Mouse (Mus musculus) limb, embryonic 12.5 days (tissue): ENCODE results near the gene Resp18. TPM values are rescaled to one million over a fixed set of nuclear protein-coding genes. Genes with fewer than 3 reads are reported as not detected.

Experiments
- ATAC-seq: fragments of 200-750 bp; cut with Nextera tagmentation; 2 replicates; pipeline ENCODE4 v1.8.0; 2017; ENCODE audit warnings: low read depth, moderate TSS enrichment; ENCODE audit not compliant: insufficient number of reproducible peaks, insufficient read depth, low FRiP score, low TSS enrichment
- H3K27ac ChIP-seq: fragments of 300-500 bp; sonication (generic); 2 replicates; pipeline ENCODE4 v1.5.1; 2016; ENCODE audit warnings: mild to moderate bottlenecking, moderate library complexity
- H3K27me3 ChIP-seq: fragments of 300-500 bp; sonication (generic); 2 replicates; pipeline ENCODE4 v1.6.1; 2016; ENCODE audit warnings: mild to moderate bottlenecking, moderate library complexity
- H3K36me3 ChIP-seq: fragments of 300-500 bp; sonication (generic); 2 replicates; pipeline ENCODE4 v1.6.1; 2016; ENCODE audit warnings: mild to moderate bottlenecking, moderate library complexity
- H3K4me1 ChIP-seq: fragments of 300-500 bp; sonication (generic); replicated peaks from 2 replicates; pipeline ENCODE4 v1.6.1; 2016
- H3K4me2 ChIP-seq: fragments of 300-500 bp; sonication (generic); 2 replicates; pipeline ENCODE4 v1.6.1; 2016; ENCODE audit warnings: mild to moderate bottlenecking, moderate library complexity
- H3K4me3 ChIP-seq: fragments of 300-500 bp; sonication (generic); replicated peaks from 2 replicates; pipeline ENCODE4 v1.5.1; 2016; ENCODE audit warnings: mild to moderate bottlenecking
- H3K9ac ChIP-seq: fragments of 300-500 bp; sonication (generic); replicated peaks from 2 replicates; pipeline ENCODE4 v1.6.1; 2016; ENCODE audit warnings: mild to moderate bottlenecking, moderate library complexity
- H3K9me3 ChIP-seq: fragments of 300-500 bp; sonication (generic); 2 replicates; pipeline ENCODE4 v1.6.1; 2016; ENCODE audit warnings: mild to moderate bottlenecking, moderate library complexity
- WGBS: fragments of 180-500 bp; shearing (Covaris S2); methylation state at CpG from one replicate; pipeline ENCODE4 v1.1.7; 2016; 5-methylcytosine and 5-hydroxymethylcytosine counted together
- polyA plus RNA-seq: library from polyadenylated mRNA; unstranded; fragments of >200 nt; fragmentation: Nextera tagmentation; extraction: Ambion mirVana; gene quantifications from 2 replicates; pipeline ENCODE4 v1.2.1, GENCODE M21; 2016

Resp18 gene
- polyA plus RNA-seq, 1 experiment from 2014 or later: 0.83 TPM

DNA sequence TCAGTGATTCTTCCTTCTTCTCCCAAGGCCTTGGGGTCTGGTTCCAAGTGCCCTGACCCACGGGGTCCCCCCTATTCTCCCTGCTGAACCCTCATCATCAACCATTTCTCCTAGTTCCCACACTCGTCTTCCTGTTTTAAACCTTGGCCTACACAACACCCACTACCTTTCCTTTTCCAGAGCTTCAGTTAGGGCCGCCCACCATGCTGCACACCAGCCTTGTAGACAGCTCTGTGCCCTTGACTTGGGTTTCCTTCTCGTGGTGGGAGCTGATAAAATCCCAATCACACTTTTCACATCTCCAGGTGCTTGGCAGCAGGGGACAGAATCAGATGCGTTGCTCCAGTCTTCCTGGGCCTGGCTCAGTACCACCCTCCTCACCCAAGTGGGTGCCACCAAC lies 16.1 kb upstream of the Resp18 start:
- Histone ChIP-seq H3K9ac (no peak overlapping the region), H3K4me2 (no peak overlapping the region), H3K9me3 (no peaks in the 10 kb centered on the region), H3K36me3 (no peaks in the 10 kb centered on the region), H3K4me3 (no peak overlapping the region), H3K4me1 (peaks cover 16% of the 10 kb centered on the region), H3K27ac (no peak overlapping the region), H3K27me3 (no peaks in the 10 kb centered on the region)
- ATAC-seq: no peak
- 77% methylated on average over 5 of the region's 5 CpGs for WGBS

DNA sequence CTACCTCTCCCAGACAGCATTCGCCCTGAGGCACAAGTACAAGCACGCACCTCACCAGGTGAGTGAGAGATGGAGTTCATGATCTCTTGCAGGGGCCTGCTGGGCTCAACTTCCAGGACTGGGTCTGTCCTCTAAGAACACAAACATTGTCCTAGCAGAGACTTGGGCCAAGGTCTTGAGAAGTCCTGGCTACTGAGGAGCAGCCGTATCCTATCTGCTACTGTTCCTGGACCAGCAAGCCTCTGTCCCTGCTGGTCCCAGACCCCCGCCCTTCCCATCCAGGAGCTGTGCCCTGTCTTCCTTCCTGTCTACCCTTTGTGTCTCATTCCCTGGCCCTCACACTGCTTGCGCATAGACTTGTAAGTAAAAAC lies 15.1 kb upstream of the Resp18 start:
- WGBS: 81% methylated on average over 5 of the region's 5 CpGs
- Histone ChIP-seq H3K4me1 (peaks cover 16% of the 10 kb centered on the region), H3K4me2 (no peak overlapping the region), H3K9ac (no peak overlapping the region), H3K27me3 (no peaks in the 10 kb centered on the region), H3K27ac (0 out of 2 replicates have a peak overlapping the region, but pooled peaks have one; percentile 50), H3K9me3 (no peaks in the 10 kb centered on the region), H3K4me3 (no peak overlapping the region), H3K36me3 (no peaks in the 10 kb centered on the region)
- no peak for ATAC-seq

DNA sequence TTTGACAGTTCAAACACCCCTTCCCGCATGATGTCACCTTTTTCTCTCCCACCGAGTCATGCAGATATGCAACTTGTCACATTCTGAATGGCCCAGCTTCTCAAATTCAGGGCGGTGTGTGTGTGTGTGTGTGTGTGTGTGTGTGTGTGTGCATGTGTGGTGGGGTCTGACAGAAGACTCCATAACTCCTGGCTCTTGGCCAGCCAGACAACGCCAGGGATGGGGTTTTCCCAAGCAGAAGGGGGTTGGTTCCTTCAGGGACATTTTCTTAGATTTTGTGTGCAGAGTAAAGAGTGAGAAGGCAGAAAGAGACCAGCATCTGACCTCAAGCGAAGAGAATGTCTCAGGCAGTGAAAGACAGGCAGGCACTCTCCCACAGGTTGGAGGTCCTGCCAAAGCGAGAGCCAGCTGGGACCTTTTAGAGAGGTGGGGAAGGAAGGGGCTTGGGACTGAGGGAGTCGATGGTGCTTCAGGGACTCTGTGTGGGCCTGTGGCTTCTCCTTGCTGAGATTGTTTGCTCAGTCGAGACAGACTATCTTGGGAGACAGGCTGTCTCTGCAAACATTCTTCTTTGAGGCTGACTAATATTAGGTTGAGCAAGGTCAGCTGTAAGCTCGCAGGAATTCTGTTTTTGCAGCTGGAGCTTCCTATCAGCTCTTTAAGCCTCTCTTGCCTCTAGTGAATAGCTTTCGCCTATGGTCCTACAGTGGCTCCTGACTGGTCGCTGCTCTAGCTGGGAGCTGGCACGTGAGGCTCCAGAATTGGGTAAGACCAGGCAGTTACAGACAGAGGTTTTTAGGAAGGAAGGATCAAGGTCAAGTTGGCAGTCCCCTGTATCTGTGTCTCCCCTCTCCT lies 14.5 kb upstream of the Resp18 start:
- Histone ChIP-seq H3K4me3 (no peak overlapping the region), H3K9me3 (no peaks in the 10 kb centered on the region), H3K36me3 (no peaks in the 10 kb centered on the region)

DNA sequence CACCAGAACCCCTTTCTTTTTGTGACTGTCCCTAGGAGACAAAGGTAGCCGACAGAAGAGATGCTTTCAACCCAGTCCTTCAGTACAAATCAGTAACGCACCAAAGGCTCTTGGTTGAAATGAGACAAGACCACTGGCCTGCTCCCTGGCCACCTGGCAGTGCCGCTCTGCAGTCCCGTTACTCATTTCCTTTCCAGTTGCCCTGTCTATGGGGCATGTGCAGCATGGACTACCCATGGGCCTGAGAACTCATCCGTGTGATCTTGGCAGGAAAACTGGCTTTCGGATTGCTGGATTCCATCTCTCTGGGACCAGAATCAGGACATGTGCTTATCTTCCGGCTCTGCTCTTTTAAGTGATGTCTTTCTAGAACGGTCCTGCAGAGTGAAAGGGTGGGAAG lies 13.1 kb upstream of the Resp18 start:
- Histone ChIP-seq H3K27me3 (no peaks in the 10 kb centered on the region), H3K4me2 (no peak overlapping the region), H3K36me3 (no peaks in the 10 kb centered on the region), H3K4me1 (peaks cover 16% of the 10 kb centered on the region), H3K9me3 (no peaks in the 10 kb centered on the region), H3K27ac (no peak overlapping the region), H3K9ac (no peak overlapping the region; the same call in 1 of the 2 replicates), H3K4me3 (no peak overlapping the region)
- no peak for ATAC-seq
- WGBS: 89% methylated on average over 8 of the region's 8 CpGs

More for the DNA sequence above, 14.5 kb upstream of the Resp18 start:
- no peaks in the 10 kb centered on the region for H3K27me3 ChIP-seq
- H3K4me2 ChIP-seq: no peak overlapping the region
- H3K27ac ChIP-seq: 0 out of 2 replicates have a peak overlapping the region, but pooled peaks have one; percentile 50
- no peak for ATAC-seq
- 57% methylated on average over 12 of the region's 12 CpGs for WGBS
- peaks cover 16% of the 10 kb centered on the region for H3K4me1 ChIP-seq
- no peak overlapping the region for H3K9ac ChIP-seq

DNA sequence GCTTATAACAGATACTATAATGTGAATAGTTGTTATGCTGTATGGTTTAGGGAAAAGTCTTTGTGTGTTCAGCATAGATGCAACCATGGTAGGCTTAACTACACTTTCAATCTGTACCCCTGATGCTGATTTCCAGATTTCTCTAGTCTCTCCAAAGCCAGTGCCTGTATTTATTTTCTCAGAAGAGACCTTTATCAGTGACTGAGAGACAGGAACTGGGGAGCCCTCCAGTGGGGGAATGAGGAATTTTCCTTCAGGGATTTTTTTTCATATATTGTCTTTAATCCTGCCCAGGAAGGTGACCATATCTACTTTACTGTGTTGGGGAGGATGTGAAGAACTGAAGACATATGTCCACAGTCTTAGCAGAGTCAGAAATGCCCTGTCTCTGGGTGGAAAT lies 12.4 kb upstream of the Resp18 start:
- no peak for ATAC-seq
- Histone ChIP-seq H3K4me3 (no peak overlapping the region), H3K4me1 (peaks cover 16% of the 10 kb centered on the region), H3K9ac (no peak overlapping the region), H3K27ac (no peak overlapping the region), H3K9me3 (no peaks in the 10 kb centered on the region), H3K36me3 (no peaks in the 10 kb centered on the region), H3K27me3 (peaks cover 3% of the 10 kb centered on the region; the same call in 1 of the 2 replicates), H3K4me2 (no peak overlapping the region)

DNA sequence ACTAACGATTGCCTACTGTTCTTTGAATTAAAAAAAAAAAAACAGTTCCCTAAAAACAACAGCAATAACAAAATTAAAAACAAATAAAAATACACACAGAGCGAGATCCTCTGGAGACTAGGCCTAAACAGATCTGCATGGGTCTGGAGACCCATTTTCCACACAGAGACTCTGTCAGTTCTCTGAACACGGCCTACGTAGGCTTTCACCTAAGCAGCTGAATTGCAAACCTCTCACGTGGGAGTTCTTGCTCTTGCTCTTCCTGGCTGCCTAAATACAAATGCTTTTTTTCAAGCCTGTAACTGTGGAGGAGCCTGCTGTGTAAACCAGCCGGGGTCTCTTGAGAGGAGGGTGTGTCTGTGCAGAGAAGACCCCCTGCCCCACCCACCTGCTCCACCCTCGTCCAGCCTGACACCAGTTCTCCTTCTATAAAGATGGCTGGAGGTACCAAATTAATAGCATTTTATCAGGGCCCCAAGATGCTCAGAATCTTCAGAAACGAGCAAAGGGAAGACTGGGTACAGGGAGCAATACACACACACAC lies 11.7 kb upstream of the Resp18 start:
- Histone ChIP-seq H3K9me3 (no peaks in the 10 kb centered on the region), H3K27ac (no peak overlapping the region), H3K4me1 (peaks cover 16% of the 10 kb centered on the region), H3K9ac (no peak overlapping the region), H3K4me3 (no peak overlapping the region), H3K27me3 (peaks cover 3% of the 10 kb centered on the region; the same call in 1 of the 2 replicates), H3K36me3 (no peaks in the 10 kb centered on the region), H3K4me2 (no peak overlapping the region)
- no peak for ATAC-seq
- 61% methylated on average over 8 of the region's 8 CpGs for WGBS

DNA sequence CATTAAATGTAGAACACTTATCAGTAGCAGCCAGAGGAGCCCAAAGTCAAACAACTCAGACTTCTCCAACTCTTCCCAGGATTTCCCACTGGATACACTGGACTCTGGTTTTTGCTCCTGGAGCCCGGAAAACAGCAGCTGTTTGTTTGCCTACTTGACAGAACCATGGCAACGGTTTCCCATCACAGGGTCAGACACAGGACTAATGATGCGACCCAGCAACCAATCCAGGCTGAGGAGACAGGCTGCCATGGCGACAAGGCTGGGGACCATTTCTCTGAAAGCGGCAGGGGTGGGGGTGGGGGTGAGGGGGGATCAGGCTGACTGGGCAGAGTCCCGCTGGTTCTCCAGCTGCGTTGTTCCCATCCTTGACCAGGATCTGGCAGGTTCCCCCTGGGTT lies 11.2 kb upstream of the Resp18 start:
- no peak overlapping the region for H3K9ac ChIP-seq
- H3K4me3 ChIP-seq: no peak overlapping the region
- H3K27me3 ChIP-seq: peaks cover 3% of the 10 kb centered on the region; the same call in 1 of the 2 replicates
- ATAC-seq: no peak
- H3K4me2 ChIP-seq: no peak overlapping the region
- peaks cover 16% of the 10 kb centered on the region for H3K4me1 ChIP-seq
- no peaks in the 10 kb centered on the region for H3K9me3 ChIP-seq
- no peak overlapping the region for H3K27ac ChIP-seq
- WGBS: 15% methylated on average over 7 of the region's 7 CpGs
- H3K36me3 ChIP-seq: no peaks in the 10 kb centered on the region

DNA sequence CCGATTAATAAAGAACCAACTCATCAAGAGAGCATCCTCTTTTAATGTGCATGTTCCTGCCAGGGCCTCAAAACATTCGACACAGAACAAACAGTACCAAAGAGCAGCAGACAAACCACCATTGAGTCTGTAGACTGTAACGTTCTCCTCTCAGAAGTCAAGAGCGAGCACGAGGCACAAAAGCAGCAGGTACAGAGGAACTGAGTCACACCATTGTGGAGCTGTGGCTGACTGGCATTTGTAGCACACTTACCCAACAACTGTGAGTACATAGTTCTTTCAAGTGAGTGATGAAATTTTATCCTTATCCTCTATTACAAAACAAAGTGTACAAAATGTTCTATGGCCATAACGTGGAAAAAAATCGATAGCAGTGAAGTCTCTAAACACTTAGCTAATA lies 6.7 kb upstream of the Resp18 start:
- Histone ChIP-seq H3K9ac (no peak overlapping the region), H3K4me2 (no peak overlapping the region), H3K9me3 (0 out of 2 replicates have a peak, but pooled peaks cover 6% of the 10 kb centered on the region), H3K4me3 (no peak overlapping the region), H3K27ac (no peak overlapping the region), H3K36me3 (no peaks in the 10 kb centered on the region), H3K4me1 (no peaks in the 10 kb centered on the region), H3K27me3 (peaks cover 3% of the 10 kb centered on the region; the same call in 1 of the 2 replicates)
- ATAC-seq: no peak
- WGBS: 86% methylated on average over 7 of the region's 7 CpGs

DNA sequence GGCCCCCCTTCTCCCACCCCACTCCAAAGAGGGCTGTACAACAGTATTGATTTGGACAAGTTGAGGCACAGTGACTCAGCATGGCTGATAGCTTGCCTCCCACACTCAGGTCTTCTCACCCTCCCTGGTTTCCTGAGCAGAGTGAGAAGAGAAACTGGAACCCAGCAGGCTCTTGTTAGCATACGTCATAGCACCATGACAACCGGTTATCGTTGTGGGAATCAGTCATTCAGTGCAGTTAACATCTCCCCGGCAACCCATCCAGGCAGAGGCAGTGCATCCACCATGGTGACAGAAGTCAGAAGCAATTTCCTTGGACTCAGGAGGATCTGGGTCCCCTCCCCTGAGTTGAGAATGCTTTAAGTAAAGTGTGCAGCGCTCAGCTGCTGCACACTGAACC lies 4.8 kb upstream of the Resp18 start:
- Histone ChIP-seq H3K4me1 (no peaks in the 10 kb centered on the region), H3K27ac (no peak overlapping the region), H3K9ac (no peak overlapping the region), H3K27me3 (peaks cover 15% of the 10 kb centered on the region), H3K4me3 (no peak overlapping the region), H3K4me2 (no peak overlapping the region), H3K36me3 (no peaks in the 10 kb centered on the region), H3K9me3 (0 out of 2 replicates have a peak, but pooled peaks cover 6% of the 10 kb centered on the region)
- WGBS: 86% methylated on average over 5 of the region's 5 CpGs
- ATAC-seq: no peak

DNA sequence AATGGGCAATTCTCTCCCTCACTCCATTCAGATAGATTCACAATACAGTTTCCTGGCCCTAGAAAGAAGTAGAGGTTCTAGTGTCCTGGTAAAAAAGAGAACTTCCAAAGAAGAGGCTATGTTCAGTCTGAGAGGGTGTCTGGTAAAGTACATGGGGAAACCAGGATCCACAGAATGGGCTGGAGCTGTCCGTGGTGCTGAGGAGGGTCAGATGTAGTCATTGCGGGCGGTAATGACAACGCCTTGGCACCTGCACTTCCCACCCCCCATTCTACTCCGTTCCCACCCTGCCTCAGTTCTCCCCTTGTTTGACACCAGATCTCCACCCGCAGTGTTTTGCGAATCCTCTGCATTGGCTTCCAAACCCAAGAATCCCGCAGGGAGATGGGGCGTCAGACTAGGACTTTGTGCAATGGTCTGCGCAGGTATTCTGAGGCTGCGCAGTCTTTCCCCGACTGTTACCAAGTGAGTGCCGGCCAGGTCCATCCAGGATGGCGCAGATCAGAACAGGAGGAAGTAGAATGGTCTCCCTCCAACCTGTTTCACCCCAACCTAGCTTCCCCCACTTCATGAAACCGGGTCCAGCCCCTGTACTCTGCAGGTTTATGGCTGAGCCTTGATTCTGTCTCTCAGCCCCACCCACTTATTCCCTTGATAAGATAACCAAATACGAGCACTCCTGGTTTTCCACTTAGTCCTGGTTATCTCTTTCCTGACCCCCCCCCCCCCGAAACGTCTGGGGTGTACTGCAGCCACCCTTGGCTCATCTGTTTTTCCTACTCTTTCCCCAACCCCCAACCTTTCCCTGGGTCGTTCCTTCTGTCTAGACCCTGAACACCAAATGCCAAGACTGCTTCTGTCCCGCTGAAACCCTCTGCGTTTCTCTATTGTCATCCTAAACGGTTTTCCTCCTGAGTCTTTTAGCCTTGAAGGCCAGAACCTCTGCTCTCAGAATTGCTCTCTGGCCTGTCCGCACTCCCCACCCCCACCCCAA lies 723 bp downstream of the Resp18 start:
- H3K4me1 ChIP-seq: no peaks in the 10 kb centered on the region
- no peak overlapping the region for H3K9ac ChIP-seq
- no peak overlapping the region for H3K4me3 ChIP-seq
- no peak overlapping the region for H3K4me2 ChIP-seq
- ATAC-seq: no peak
- no peaks in the 10 kb centered on the region for H3K36me3 ChIP-seq
- peaks cover 40% of the 10 kb centered on the region for H3K27me3 ChIP-seq
- H3K9me3 ChIP-seq: 0 out of 2 replicates have a peak, but pooled peaks cover 6% of the 10 kb centered on the region
- 7% methylated on average over 23 of the region's 23 CpGs for WGBS
- H3K27ac ChIP-seq: no peak overlapping the region
